Mouse (Mus musculus): ENCODE data around the gene Ifi211.
"Not testable (repeated sequence)": the region's sequence is repeated elsewhere in the genome, so short reads cannot be mapped to it uniquely, and the experiment has no call there.

GRCm38 (mm10) chr1:173959998-173960397 lies 47.2 kb upstream of the Ifi211 start:
- not testable (repeated sequence) for TF ChIP-seq CHD2 (IDR thresholded peaks at IDR 0.05; ENCODE audit: low read depth, low read length); HCFC1 (IDR thresholded peaks at IDR 0.05; ENCODE audit: borderline replicate concordance, insufficient read depth, low read length); ZC3H11A (IDR thresholded peaks at IDR 0.05; ENCODE audit: borderline replicate concordance, low read depth, low read length); MAFK (IDR thresholded peaks at IDR 0.05; ENCODE audit: insufficient read depth, low read depth, low read length)
